ENCODE assay signal across 20 mouse cellular contexts in genomic region chr16:95535151-95535550, GRCm38 (mm10). TPM values are rescaled to one million over a fixed set of nuclear protein-coding genes. Genes with fewer than 3 reads are reported as not detected.
A peak's percentile ranks its signal among the peaks of the same experiment; 100 is the strongest.
DNase-seq lines count a peak whose midpoint lies in the region; ATAC-seq and TF ChIP-seq lines count a peak whose summit lies in the region.
"Had no signal": no experiment of that assay in that cellular context is flagged by ENCODE, and none has a peak within 500 bp of the region (broad histone marks: within the 10 kb centered on the region; RNA-seq: fewer than 3 reads in every experiment).

No protein-coding gene starts in this region.

- 66% methylated on average over 3 of the region's 3 CpGs for WGBS in kidney, embryonic 14.5 days

- H3K4me2 ChIP-seq in kidney, embryonic 14.5 days (replicated peaks; ENCODE audit: low read depth, low read length), result no peak overlapping the region
- H3K4me2 ChIP-seq: embryonic facial prominence, embryonic 13.5 days; forebrain, embryonic 12.5 days; heart, embryonic 13.5 days had no signal

- H3K9me3 ChIP-seq in kidney, embryonic 14.5 days (ENCODE audit: control insufficient read depth, low read length), result no peaks in the 10 kb centered on the region
- H3K9me3 ChIP-seq: embryonic facial prominence, embryonic 13.5 days; forebrain, embryonic 12.5 days; heart, embryonic 13.5 days had no signal

- no peak overlapping the region for H3K27ac ChIP-seq in kidney, embryonic 14.5 days (ENCODE audit: low read depth, low read length)
- H3K27ac ChIP-seq in left cerebral cortex, adult 2 months, result no peak overlapping the region
- H3K27ac ChIP-seq: embryonic facial prominence, embryonic 13.5 days; forebrain, embryonic 12.5 days; gastrocnemius, adult 2 months; heart, embryonic 13.5 days had no signal

- H3K9ac ChIP-seq in kidney, embryonic 14.5 days (ENCODE audit: low read depth, low read length), result no peak overlapping the region
- H3K9ac ChIP-seq: embryonic facial prominence, embryonic 13.5 days; forebrain, embryonic 12.5 days; heart, embryonic 13.5 days had no signal

- no peak for TF ChIP-seq CTCF in left cerebral cortex, adult 2 months (IDR thresholded peaks at IDR 0.05)

- H3K4me1 ChIP-seq in kidney, embryonic 14.5 days (ENCODE audit: control insufficient read depth, insufficient read depth, low read length), result no peaks in the 10 kb centered on the region
- H3K4me1 ChIP-seq: forebrain, embryonic 12.5 days; heart, embryonic 13.5 days had no signal

- H3K36me3 ChIP-seq in kidney, embryonic 14.5 days (ENCODE audit: control insufficient read depth, insufficient read depth, low read length), result no peaks in the 10 kb centered on the region
- H3K36me3 ChIP-seq: embryonic facial prominence, embryonic 13.5 days; forebrain, embryonic 12.5 days; heart, embryonic 13.5 days had no signal

- H3K27me3 ChIP-seq in kidney, embryonic 14.5 days (ENCODE audit: control insufficient read depth, insufficient read depth, low read length), result no peaks in the 10 kb centered on the region
- H3K27me3 ChIP-seq: CH12.LX; embryonic facial prominence, embryonic 13.5 days; forebrain, embryonic 12.5 days; heart, embryonic 13.5 days had no signal

- peak; percentile 3 for DNase-seq in kidney, adult 18-20 months
- DNase-seq in left cerebral cortex, adult 11 months (ENCODE audit: low spot score), result peak; percentile 1
- no peak for DNase-seq in left cerebral cortex, adult 2 months (ENCODE audit: extremely low spot score in 1 of 2, low spot score in 2 of 2)
- peak; percentile 14 for DNase-seq in kidney, postnatal 14 days
- DNase-seq in lung, adult 18-20 months, result no peak
- DNase-seq: adrenal gland, postnatal 14 days; cerebellum, adult 18-20 months; cerebellum, adult 9-11 months; cerebellum, postnatal 36 days; gastrocnemius, adult 2 months; gastrocnemius, postnatal 25 days; heart, postnatal 36 days had no signal

- intact Hi-C loops in left cerebral cortex, adult 2 months (cut with DNase I), result no loop called here

- H3K4me3 ChIP-seq in kidney, embryonic 14.5 days (ENCODE audit: low read length), result no peak overlapping the region
- no peak overlapping the region for H3K4me3 ChIP-seq in left cerebral cortex, adult 2 months
- H3K4me3 ChIP-seq: embryonic facial prominence, embryonic 13.5 days; forebrain, embryonic 12.5 days; gastrocnemius, adult 2 months; heart, embryonic 13.5 days had no signal

- no peak for ATAC-seq in kidney, embryonic 14.5 days (ENCODE audit: low FRiP score, low TSS enrichment)
- ATAC-seq: activated CD4-positive, CD25-positive, alpha-beta regulatory T cell, adult 4 months; forebrain, embryonic 16.5 days; Patski had no signal

RNA-seq across cellular contexts. Expression of gene Erg, which starts 51.2 kb away (rescaled TPM):
- polyA plus RNA-seq in kidney, embryonic 14.5 days (2014; fragmentation: Nextera tagmentation; extraction: Ambion mirVana), result 4.6 and 6.0 TPM in 2 replicates
- total RNA-seq in left cerebral cortex, adult 2 months (2021), result 1 to 10 TPM; 5.5 to 5.6 TPM
- polyA plus RNA-seq: activated CD4-positive, CD25-positive, alpha-beta regulatory T cell, adult 4 months; Patski had no signal

Comparison
In these comparisons a context has a peak if more than half of its experiments do, and no peak if none do; other contexts are left out.
1. DNase-seq: peak in kidney, adult 18-20 months (single experiment), left cerebral cortex, adult 11 months (single experiment) and kidney, postnatal 14 days (single experiment); none in left cerebral cortex, adult 2 months (0 of 2) and lung, adult 18-20 months (0 of 2).